Mouse (Mus musculus) heart, postnatal 0 days (tissue): ENCODE data around the gene Ssc5d.

Experiments used
- CTCF ChIP-seq: IDR thresholded peaks from 2 replicates; pipeline ENCODE4 v1.5.1; 2016; ENCODE audit warnings: antibody characterized with exemption, control low read depth, low read depth
- EP300 ChIP-seq: IDR thresholded peaks from 2 replicates; pipeline ENCODE4 v1.6.1; 2016; ENCODE audit warnings: antibody characterized with exemption, low read depth

DNA sequence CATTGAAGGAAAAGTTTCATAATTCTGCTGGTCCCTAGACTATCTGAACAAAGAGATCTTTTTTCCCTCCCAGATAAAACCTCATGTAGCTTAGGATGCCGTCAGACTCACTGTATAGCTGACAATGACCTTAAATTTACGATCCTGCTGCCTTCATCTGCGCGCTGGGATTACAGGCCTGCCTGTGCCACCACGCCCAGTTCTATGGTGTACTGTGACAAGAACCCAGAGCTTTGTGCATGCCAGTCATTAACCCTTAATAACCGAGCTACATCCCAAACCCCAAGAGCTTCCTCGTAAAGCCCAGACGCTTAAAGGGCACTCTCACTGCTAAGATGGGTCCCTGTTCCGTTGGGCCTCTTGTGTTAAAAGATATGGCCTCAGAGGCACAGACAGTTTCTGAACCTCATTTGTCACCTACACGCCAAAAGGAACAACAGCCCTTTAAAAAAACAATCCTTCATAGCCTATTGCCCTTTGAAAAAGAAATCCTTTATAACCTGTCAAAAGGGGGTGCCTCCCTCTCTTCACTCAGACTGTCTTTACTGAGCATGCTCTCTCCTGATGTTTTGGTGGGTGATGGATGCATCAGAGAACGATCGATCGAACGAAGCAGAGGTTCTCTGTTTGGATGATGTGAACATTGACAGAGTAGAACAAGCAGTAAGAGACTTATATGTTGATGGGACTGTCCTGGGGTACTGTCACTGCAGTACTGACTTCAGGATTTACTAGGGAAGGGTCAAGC lies 9.7 kb upstream of the Ssc5d start:
- TF ChIP-seq CTCF: no peak
- TF ChIP-seq EP300: no peak
